Mouse (Mus musculus) stomach, postnatal 0 days (tissue): ENCODE measurements around the gene Rps13. TPM values are rescaled to one million over a fixed set of nuclear protein-coding genes. Genes with fewer than 3 reads are reported as not detected.

Experiments
- ATAC-seq: fragments of 200-750 bp; cut with Nextera tagmentation; 2 replicates; pipeline ENCODE4 v1.8.0; 2017; ENCODE audit not compliant: low FRiP score, low TSS enrichment
- DNase-seq: peaks from one replicate; pipeline ENCODE4 v3.0.0-alpha.2; 2016; ENCODE audit warnings: low spot score
- H3K27ac ChIP-seq: fragments of 300-500 bp; sonication (generic); replicated peaks from 2 replicates; pipeline ENCODE4 v1.5.1; 2014; ENCODE audit warnings: mild to moderate bottlenecking, control low read depth
- H3K27me3 ChIP-seq: fragments of 300-500 bp; sonication (generic); 2 replicates; pipeline ENCODE4 v1.6.1; 2014; ENCODE audit warnings: low read length; ENCODE audit not compliant: control insufficient read depth, insufficient read depth
- H3K36me3 ChIP-seq: fragments of 300-500 bp; sonication (generic); 2 replicates; pipeline ENCODE4 v1.6.1; 2014; ENCODE audit warnings: low read length, mixed read lengths; ENCODE audit not compliant: control insufficient read depth, insufficient read depth
- H3K4me1 ChIP-seq: fragments of 300-500 bp; sonication (generic); replicated peaks from 2 replicates; pipeline ENCODE4 v1.6.1; 2014; ENCODE audit warnings: antibody characterized with exemption; ENCODE audit not compliant: control insufficient read depth, insufficient read depth
- H3K4me2 ChIP-seq: fragments of 300-500 bp; sonication (generic); replicated peaks from 2 replicates; pipeline ENCODE4 v1.6.1; 2014; ENCODE audit warnings: low read depth, mild to moderate bottlenecking, control low read depth, moderate library complexity
- H3K4me3 ChIP-seq: fragments of 300-500 bp; sonication (generic); 2 replicates; pipeline ENCODE4 v1.5.1; 2014; ENCODE audit warnings: low read depth, low read length, control low read depth
- H3K9ac ChIP-seq: fragments of 300-500 bp; sonication (generic); 2 replicates; pipeline ENCODE4 v1.6.1; 2014; ENCODE audit warnings: mild to moderate bottlenecking, low read length, control low read depth, mixed read lengths
- H3K9me3 ChIP-seq: fragments of 300-500 bp; sonication (generic); 2 replicates; pipeline ENCODE4 v1.6.1; 2016; ENCODE audit warnings: low read length; ENCODE audit not compliant: control insufficient read depth
- CTCF ChIP-seq: IDR thresholded peaks from 2 replicates; pipeline ENCODE4 v1.5.1; 2016; ENCODE audit warnings: antibody characterized with exemption, low read depth, mild to moderate bottlenecking, moderate library complexity
- EP300 ChIP-seq: optimal IDR thresholded peaks from 2 replicates; pipeline ENCODE3; 2016; ENCODE audit warnings: antibody characterized with exemption
- WGBS: fragments of 180-500 bp; shearing (Covaris S2); extraction: QIAGEN DNeasy Blood & Tissue Kit; methylation state at CpG from one replicate; pipeline ENCODE4 v1.1.7; 2014; 5-methylcytosine and 5-hydroxymethylcytosine counted together
- polyA plus RNA-seq: library from polyadenylated mRNA; unstranded; fragments of >200 nt; fragmentation: Nextera tagmentation; extraction: Ambion mirVana; gene quantifications from 2 replicates; pipeline ENCODE4 v1.2.1, GENCODE M21; 2015

Gene Rps13
- polyA plus RNA-seq, 1 experiment from 2014 or later, result 626 TPM

DNA sequence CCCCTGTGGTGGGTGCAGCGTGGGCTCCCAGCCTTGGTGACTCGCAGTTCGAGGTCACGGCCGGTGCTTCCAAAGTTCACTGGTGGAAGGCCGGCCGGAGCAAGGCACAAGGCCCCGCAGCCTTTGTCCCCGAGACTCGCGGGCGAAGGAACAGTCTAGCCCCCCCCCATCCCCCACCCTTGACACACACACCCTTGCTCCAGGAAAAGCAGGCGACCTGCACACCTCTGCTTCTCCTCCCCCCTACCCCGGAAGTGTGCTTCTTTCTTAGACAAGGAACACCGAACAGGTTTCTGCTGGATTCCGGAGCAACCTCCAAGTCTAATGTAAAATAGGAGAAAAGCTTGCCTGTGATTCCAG lies 25.4 kb downstream of the Rps13 start:
- peak overlapping the region; percentile 74 for H3K4me3 ChIP-seq
- peak overlapping the region; percentile 93 for H3K27ac ChIP-seq
- WGBS, result 8% methylated on average over 15 of the region's 16 CpGs
- no peaks in the 10 kb centered on the region for H3K36me3 ChIP-seq
- ATAC-seq, result peak; percentile 85
- peak overlapping the region; percentile 99 for H3K4me2 ChIP-seq
- H3K9me3 ChIP-seq, result no peaks in the 10 kb centered on the region
- H3K9ac ChIP-seq, result peak overlapping the region; percentile 69
- peak; percentile 90 for DNase-seq
- 0 out of 2 replicates have a peak, but pooled peaks cover 4% of the 10 kb centered on the region for H3K4me1 ChIP-seq
- H3K27me3 ChIP-seq, result no peaks in the 10 kb centered on the region
- TF ChIP-seq CTCF (no peak), EP300 (no peak)

GRCm38 (mm10) chr7:116307871-116308631 lies 25.9 kb downstream of the Rps13 start, which contains the start of gene Plekha7:
Gene Plekha7, minus strand, starts transcription at chr7:116308376.
- TF ChIP-seq CTCF (no peak), EP300 (no peak)
- DNase-seq (peak; percentile 94), ATAC-seq (peak; percentile 88)
- Histone ChIP-seq H3K9ac (peak within 1 kb of the TSS; percentile 69), H3K27me3 (no peaks in the 10 kb centered on the region), H3K4me3 (peak within 1 kb of the TSS; percentile 74), H3K9me3 (no peaks in the 10 kb centered on the region), H3K36me3 (no peaks in the 10 kb centered on the region), H3K4me2 (peak within 1 kb of the TSS; percentile 99), H3K4me1 (0 out of 2 replicates have a peak, but pooled peaks cover 4% of the 10 kb centered on the region), H3K27ac (peak within 1 kb of the TSS; percentile 93)
- under 1% methylated on average over 56 of the region's 65 CpGs for WGBS

DNA sequence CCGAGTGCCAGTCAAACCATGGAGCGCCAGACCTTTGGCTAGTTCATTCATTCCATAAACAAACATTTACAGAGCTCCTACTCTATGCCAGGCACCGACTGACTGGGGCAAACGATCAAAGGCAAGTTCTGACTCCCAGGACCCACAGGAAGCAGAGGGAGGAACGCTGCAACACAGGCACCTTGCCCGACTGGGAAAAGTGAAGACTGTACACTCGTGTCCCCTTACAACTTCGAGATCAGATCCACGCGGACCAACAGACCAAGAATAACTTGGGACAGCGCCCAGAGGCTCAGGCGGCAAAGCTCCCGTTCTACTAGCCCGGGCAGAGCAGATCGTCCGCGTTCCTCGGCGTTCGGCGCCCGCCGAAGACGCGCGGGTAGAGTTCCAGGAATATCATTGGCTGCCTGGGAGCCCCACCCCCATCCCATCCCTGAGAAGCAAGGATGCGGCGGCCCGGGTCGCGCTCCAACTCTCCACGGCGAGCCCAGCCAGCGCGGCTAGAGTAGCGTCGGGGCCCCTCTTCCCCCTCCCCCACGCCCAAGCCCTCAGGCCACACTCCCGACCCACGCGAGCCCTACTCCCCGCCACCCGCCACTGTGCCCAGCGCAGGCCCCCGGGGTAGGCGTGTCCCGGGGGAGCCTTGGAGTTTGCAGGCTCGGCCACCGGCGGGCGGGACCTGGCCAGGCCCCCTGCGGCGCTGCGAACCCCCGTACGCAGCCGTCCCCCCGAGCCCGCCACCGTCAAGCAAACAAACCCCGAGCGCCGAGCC lies 26.7 kb downstream of the Rps13 start:
- Histone ChIP-seq H3K27me3 (no peaks in the 10 kb centered on the region), H3K36me3 (no peaks in the 10 kb centered on the region), H3K4me3 (peak overlapping the region; percentile 74), H3K27ac (peak overlapping the region; percentile 93), H3K4me2 (peak overlapping the region; percentile 99), H3K9me3 (no peaks in the 10 kb centered on the region), H3K4me1 (0 out of 2 replicates have a peak, but pooled peaks cover 4% of the 10 kb centered on the region), H3K9ac (peak overlapping the region; percentile 69)
- WGBS, result under 1% methylated on average over 49 of the region's 63 CpGs
- ATAC-seq (peak; percentile 70), DNase-seq (peak; percentile 82)
- TF ChIP-seq EP300, result no peak
- no peak for TF ChIP-seq CTCF

GRCm38 (mm10) chr7:116306601-116307000 lies 27.4 kb downstream of the Rps13 start:
- Histone ChIP-seq H3K27ac (no peak overlapping the region), H3K4me2 (peak overlapping the region; percentile 99), H3K9me3 (no peaks in the 10 kb centered on the region), H3K4me1 (0 out of 2 replicates have a peak, but pooled peaks cover 4% of the 10 kb centered on the region), H3K36me3 (no peaks in the 10 kb centered on the region), H3K4me3 (peak overlapping the region; percentile 74), H3K9ac (no peak overlapping the region), H3K27me3 (no peaks in the 10 kb centered on the region)
- TF ChIP-seq CTCF (no peak), EP300 (no peak)
- no peak for DNase-seq
- WGBS, result 19% methylated on average over 5 of the region's 5 CpGs
- no peak for ATAC-seq

GRCm38 (mm10) chr7:116301661-116302311 lies 32.2 kb downstream of the Rps13 start:
- DNase-seq (peak; percentile 71), ATAC-seq (peak; percentile 73)
- Histone ChIP-seq H3K4me2 (no peak overlapping the region), H3K27ac (0 out of 2 replicates have a peak overlapping the region, but pooled peaks have one; percentile 2), H3K36me3 (no peaks in the 10 kb centered on the region), H3K9ac (no peak overlapping the region), H3K4me3 (no peak overlapping the region), H3K27me3 (no peaks in the 10 kb centered on the region), H3K9me3 (no peaks in the 10 kb centered on the region), H3K4me1 (no peaks in the 10 kb centered on the region)
- WGBS, result 58% methylated on average over 5 of the region's 5 CpGs
- TF ChIP-seq CTCF (no peak), EP300 (no peak)
